Mouse (Mus musculus): Measurements from ENCODE around the gene Hist1h3e.

GRCm38 (mm10) chr13:23605052-23605451 lies 42.9 kb upstream of the Hist1h3e start:
- TF ChIP-seq CTCF (IDR thresholded peaks at IDR 0.05; ENCODE audit: control insufficient read depth, insufficient read depth, insufficient replicate concordance, low read depth, low read length): no peak
- no peak for TF ChIP-seq POLR2A (IDR thresholded peaks at IDR 0.05; ENCODE audit: control insufficient read depth, low read depth, low read length)

Measured in testis, adult 2 months (tissue).